Mouse (Mus musculus): Measurements from ENCODE around the gene Wnt5b.

DNA sequence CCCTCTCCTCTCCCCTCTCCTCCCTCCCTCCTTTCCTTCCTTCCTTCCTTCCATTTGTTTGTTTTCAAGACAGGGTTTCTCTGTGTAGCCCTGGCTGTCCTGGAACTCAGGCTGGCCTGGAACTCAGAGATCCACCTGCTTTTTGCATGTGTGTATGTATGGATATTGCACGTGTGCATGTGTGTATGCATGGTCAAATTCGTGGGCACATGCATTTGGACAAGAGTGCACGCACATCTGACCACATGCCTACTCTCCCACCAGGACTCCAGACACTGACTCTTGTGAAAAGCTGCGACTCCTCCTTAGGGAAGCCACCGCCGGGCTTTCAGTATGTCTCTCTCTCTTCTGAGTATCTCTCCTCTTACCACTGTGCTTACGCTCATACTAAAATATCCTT lies 126.3 kb downstream of the Wnt5b start:
- no peak for TF ChIP-seq ZC3H11A (IDR thresholded peaks at IDR 0.05; ENCODE audit: borderline replicate concordance, low read depth, low read length)
- no peak for TF ChIP-seq ZNF384 (IDR thresholded peaks at IDR 0.05; ENCODE audit: low read depth, low read length)
- no peak for TF ChIP-seq MAFK (IDR thresholded peaks at IDR 0.05; ENCODE audit: insufficient read depth, low read depth, low read length)
- no peak for TF ChIP-seq HCFC1 (IDR thresholded peaks at IDR 0.05; ENCODE audit: borderline replicate concordance, insufficient read depth, low read length)
- TF ChIP-seq CHD2 (IDR thresholded peaks at IDR 0.05; ENCODE audit: low read depth, low read length), result no peak
